Mouse (Mus musculus) hindbrain, embryonic 10.5 days (tissue): ENCODE measurements around the gene Vmn2r15. TPM values are rescaled to one million over a fixed set of nuclear protein-coding genes. Genes with fewer than 3 reads are reported as not detected.

Experiments
- DNase-seq: peaks from one replicate; pipeline ENCODE4 v3.0.0-alpha.2; 2017; ENCODE audit warnings: low spot score
- H3K27ac ChIP-seq: fragments of 300-500 bp; sonication (generic); 2 replicates; pipeline ENCODE4 v1.5.1; 2016; ENCODE audit warnings: mild to moderate bottlenecking, moderate library complexity
- H3K27me3 ChIP-seq: fragments of 300-500 bp; sonication (generic); 2 replicates; pipeline ENCODE4 v1.6.1; 2016; ENCODE audit warnings: mild to moderate bottlenecking; ENCODE audit not compliant: poor library complexity, insufficient read depth, severe bottlenecking
- H3K36me3 ChIP-seq: fragments of 300-500 bp; sonication (generic); 2 replicates; pipeline ENCODE4 v1.6.1; 2016; ENCODE audit warnings: mild to moderate bottlenecking, moderate library complexity
- H3K4me1 ChIP-seq: fragments of 300-500 bp; sonication (generic); replicated peaks from 2 replicates; pipeline ENCODE4 v1.6.1; 2016; ENCODE audit warnings: mild to moderate bottlenecking
- H3K4me3 ChIP-seq: fragments of 300-500 bp; sonication (generic); 2 replicates; pipeline ENCODE4 v1.5.1; 2016; ENCODE audit warnings: mild to moderate bottlenecking, moderate library complexity
- H3K9me3 ChIP-seq: fragments of 300-500 bp; sonication (generic); 2 replicates; pipeline ENCODE4 v1.6.1; 2016; ENCODE audit warnings: mild to moderate bottlenecking, moderate library complexity
- WGBS: fragments of 180-500 bp; shearing (Covaris S2); methylation state at CpG from one replicate; pipeline ENCODE4 v1.1.7; 2016; 5-methylcytosine and 5-hydroxymethylcytosine counted together
- polyA plus RNA-seq: library from polyadenylated mRNA; unstranded; fragments of >200 nt; fragmentation: Nextera tagmentation; extraction: Ambion mirVana; gene quantifications from 2 replicates; pipeline ENCODE4 v1.2.1, GENCODE M21; 2016

The Vmn2r15 gene
- polyA plus RNA-seq = not detected in 2 replicates

GRCm38 (mm10) chr5:109297544-109297943 is at the start of gene Vmn2r15:
Vmn2r15 (minus strand) TSS chr5:109297644.
- Histone ChIP-seq H3K36me3 (no peaks in the 10 kb centered on the region), H3K27me3 (no peaks in the 10 kb centered on the region), H3K9me3 (peaks cover 23% of the 10 kb centered on the region), H3K4me1 (no peaks in the 10 kb centered on the region), H3K4me3 (no peak within 1 kb of the TSS), H3K27ac (no peak within 1 kb of the TSS)
- WGBS = 66% methylated on average over 3 of the region's 3 CpGs
- no peak for DNase-seq

GRCm38 (mm10) chr5:109329862-109330261 is 32.4 kb upstream of the Vmn2r15 start, which contains the start of gene Vmn2r16:
Vmn2r16 (plus strand) TSS chr5:109330162.
- Histone ChIP-seq H3K9me3 (peaks cover 32% of the 10 kb centered on the region), H3K27me3 (no peaks in the 10 kb centered on the region), H3K4me3 (no peak within 1 kb of the TSS), H3K27ac (no peak within 1 kb of the TSS), H3K4me1 (no peaks in the 10 kb centered on the region), H3K36me3 (no peaks in the 10 kb centered on the region)
- WGBS = 68% methylated on average over 2 of the region's 2 CpGs
- no peak for DNase-seq

DNA sequence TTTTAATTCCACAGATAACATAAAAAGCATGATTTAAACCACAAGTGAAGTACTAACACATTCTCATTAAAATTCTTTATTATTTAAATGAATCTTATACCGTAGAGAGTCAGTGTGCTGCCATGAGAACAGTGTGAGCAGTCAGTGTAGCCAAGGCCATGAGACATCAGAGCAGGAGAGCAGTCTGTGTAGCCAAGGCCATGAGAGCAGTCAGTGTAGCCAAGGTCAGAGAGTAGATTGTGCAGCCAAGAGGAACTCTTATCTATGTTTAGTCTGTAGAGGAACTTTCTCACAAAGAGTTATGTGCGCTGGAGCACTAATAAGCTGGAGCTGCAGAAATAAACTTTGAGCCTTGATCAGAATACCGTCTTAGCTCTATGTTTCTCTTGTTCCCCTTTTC is 2.8 kb downstream of the Vmn2r15 start:
- no peak for DNase-seq
- H3K4me1 ChIP-seq = no peaks in the 10 kb centered on the region
- peaks cover 26% of the 10 kb centered on the region for H3K9me3 ChIP-seq
- no peaks in the 10 kb centered on the region for H3K27me3 ChIP-seq
- H3K4me3 ChIP-seq = no peak overlapping the region
- WGBS = 84% methylated on average over 3 of the region's 3 CpGs
- no peak overlapping the region for H3K27ac ChIP-seq
- H3K36me3 ChIP-seq = no peaks in the 10 kb centered on the region

Other genes with a start within 250 kb of the Vmn2r15 start
- gene Vmn2r11, start 238.1 kb downstream of the Vmn2r15 start, polyA plus RNA-seq = not detected in 2 replicates
- gene Vmn2r12, start 199.7 kb downstream of the Vmn2r15 start, polyA plus RNA-seq = not detected in 2 replicates
- gene Vmn2r13, start 105.4 kb downstream of the Vmn2r15 start, polyA plus RNA-seq = not detected in 2 replicates
- gene Vmn2r14, start 72.9 kb downstream of the Vmn2r15 start, polyA plus RNA-seq = not detected in 2 replicates
- gene Vmn2r16, start 32.5 kb upstream of the Vmn2r15 start, polyA plus RNA-seq = not detected in 2 replicates
- gene Vmn2r17, start 122.0 kb upstream of the Vmn2r15 start, polyA plus RNA-seq = not detected in 2 replicates